Mouse (Mus musculus): Measurements from ENCODE around the gene Ube2k. TPM values are rescaled to one million over a fixed set of nuclear protein-coding genes. Genes with fewer than 3 reads are reported as not detected.

Gene Ube2k
- polyA plus RNA-seq, 1 experiment from 2014 or later, result 197 TPM

DNA sequence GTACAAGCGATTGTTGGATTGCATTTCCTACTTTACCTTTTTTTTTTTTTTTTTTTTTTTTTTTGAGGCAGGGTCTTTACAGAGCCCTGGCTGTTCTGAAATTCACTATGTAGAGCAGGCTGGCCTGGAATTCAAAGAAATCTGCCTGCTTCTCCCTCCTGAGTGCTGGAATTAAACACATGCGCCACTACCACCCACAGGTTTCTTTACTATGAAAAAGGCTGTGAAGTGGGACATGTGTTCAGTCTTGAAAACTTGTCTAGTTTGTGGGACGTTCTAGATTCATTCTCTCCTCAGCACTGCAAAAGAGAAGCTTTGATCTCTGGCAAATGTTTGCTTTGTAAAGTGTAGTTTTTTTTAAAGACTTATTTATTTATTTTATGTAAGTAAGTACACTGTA lies 4.9 kb downstream of the Ube2k start:
- 89% methylated on average over 3 of the region's 3 CpGs for WGBS
- no peaks in the 10 kb centered on the region for H3K27me3 ChIP-seq
- no peak overlapping the region for H3K27ac ChIP-seq
- no peak overlapping the region for H3K9ac ChIP-seq (replicated peaks)
- H3K4me1 ChIP-seq (replicated peaks), result peaks cover 18% of the 10 kb centered on the region
- H3K9me3 ChIP-seq, result no peaks in the 10 kb centered on the region
- H3K36me3 ChIP-seq, result no peaks in the 10 kb centered on the region
- H3K4me2 ChIP-seq (replicated peaks), result no peak overlapping the region
- no peak for ATAC-seq
- H3K4me3 ChIP-seq (replicated peaks), result no peak overlapping the region

DNA sequence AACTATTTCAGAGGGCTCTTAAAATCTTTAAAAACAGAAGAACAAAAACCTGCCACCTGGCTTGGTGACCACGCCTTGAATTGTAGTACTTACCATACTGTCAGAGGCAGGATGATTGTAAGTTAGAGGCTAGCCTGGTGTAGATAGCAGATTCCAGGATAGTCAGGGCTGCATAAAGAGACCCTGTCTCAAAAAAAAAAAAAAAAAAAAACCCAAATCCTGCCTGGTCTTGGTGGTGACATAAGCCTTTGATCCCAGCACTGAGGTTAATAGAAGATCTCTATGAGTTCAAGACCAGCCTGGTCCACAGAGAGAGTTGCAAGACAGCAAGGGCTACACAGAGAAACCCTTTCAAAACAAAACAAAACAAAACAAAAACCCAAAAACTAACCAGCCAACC lies 6.5 kb downstream of the Ube2k start:
- H3K27ac ChIP-seq, result no peak overlapping the region
- WGBS, result 98% methylated on average over 1 of the region's 1 CpGs

DNA sequence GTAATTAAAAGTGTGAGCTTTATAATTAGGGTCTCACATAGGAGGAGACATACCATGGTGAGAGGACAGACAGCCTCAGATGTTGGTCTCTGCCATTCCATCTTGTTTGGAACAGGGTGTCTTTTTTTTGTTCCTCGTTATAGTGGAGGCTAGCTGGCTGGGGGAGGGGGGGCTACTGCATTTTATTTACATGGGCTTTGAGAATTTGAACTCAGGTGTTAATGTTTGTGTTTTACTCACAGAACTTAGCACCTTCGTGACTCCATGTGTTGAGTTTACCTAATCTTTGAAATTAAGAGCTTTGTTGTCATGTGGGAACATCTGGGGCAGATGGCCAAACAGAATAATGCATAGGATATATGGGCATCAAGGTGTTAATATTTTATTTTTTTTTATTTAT lies 7.6 kb downstream of the Ube2k start:
- H3K4me1 ChIP-seq (replicated peaks), result peaks cover 5% of the 10 kb centered on the region
- no peak overlapping the region for H3K9ac ChIP-seq (replicated peaks)
- H3K27me3 ChIP-seq, result no peaks in the 10 kb centered on the region
- no peak overlapping the region for H3K4me2 ChIP-seq (replicated peaks)
- H3K4me3 ChIP-seq (replicated peaks), result no peak overlapping the region
- H3K27ac ChIP-seq, result no peak overlapping the region
- no peak for ATAC-seq
- no peaks in the 10 kb centered on the region for H3K36me3 ChIP-seq
- H3K9me3 ChIP-seq, result no peaks in the 10 kb centered on the region
- WGBS, result 92% methylated on average over 2 of the region's 2 CpGs

More for the DNA sequence above, 6.5 kb downstream of the Ube2k start:
- Histone ChIP-seq H3K9ac (replicated peaks) (no peak overlapping the region), H3K4me1 (replicated peaks) (peaks cover 16% of the 10 kb centered on the region), H3K4me3 (replicated peaks) (no peak overlapping the region), H3K36me3 (no peaks in the 10 kb centered on the region), H3K27me3 (no peaks in the 10 kb centered on the region), H3K9me3 (no peaks in the 10 kb centered on the region), H3K4me2 (replicated peaks) (no peak overlapping the region)
- no peak for ATAC-seq

DNA sequence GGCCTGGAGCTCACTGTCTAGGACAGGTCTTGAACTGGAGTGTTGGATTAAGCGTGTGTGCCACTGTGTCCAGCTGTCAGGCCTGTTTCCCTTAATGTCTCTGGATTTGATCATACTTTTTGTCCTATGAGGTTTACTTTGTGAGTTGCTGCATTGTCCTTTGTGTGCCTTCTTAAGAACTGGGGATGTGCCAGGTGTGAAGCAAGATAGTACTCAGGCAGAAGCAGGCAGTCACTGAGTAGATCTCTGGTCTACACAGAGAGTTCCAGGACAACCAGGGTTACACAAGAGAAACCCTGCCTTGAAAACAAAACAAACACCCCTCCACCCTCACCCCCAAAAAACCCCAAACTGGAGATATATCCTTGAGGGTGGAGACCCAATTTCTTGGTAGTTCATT lies 12.6 kb downstream of the Ube2k start:
- Histone ChIP-seq H3K27me3 (no peaks in the 10 kb centered on the region), H3K36me3 (peaks cover 11% of the 10 kb centered on the region; the same call in 1 of the 2 replicates), H3K4me3 (replicated peaks) (no peak overlapping the region), H3K4me1 (replicated peaks) (no peaks in the 10 kb centered on the region), H3K27ac (no peak overlapping the region), H3K9me3 (no peaks in the 10 kb centered on the region; the same call in 1 of the 2 replicates), H3K4me2 (replicated peaks) (no peak overlapping the region), H3K9ac (replicated peaks) (no peak overlapping the region)
- 93% methylated on average over 1 of the region's 1 CpGs for WGBS
- ATAC-seq, result no peak

- H3K4me3 ChIP-seq (replicated peaks), result no peak overlapping the region
- H3K27me3 ChIP-seq, result no peaks in the 10 kb centered on the region
- H3K27ac ChIP-seq, result no peak overlapping the region
- H3K4me1 ChIP-seq (replicated peaks), result peaks cover 9% of the 10 kb centered on the region
- no peak overlapping the region for H3K9ac ChIP-seq (replicated peaks)
- ATAC-seq, result no peak
- no peak overlapping the region for H3K4me2 ChIP-seq (replicated peaks)
- no peaks in the 10 kb centered on the region; the same call in 1 of the 2 replicates for H3K9me3 ChIP-seq
- peaks cover 11% of the 10 kb centered on the region; the same call in 1 of the 2 replicates for H3K36me3 ChIP-seq
These were observed 20.1 kb downstream of the Ube2k start for GRCm38 (mm10) chr5:65557109-65557508.

GRCm38 (mm10) chr5:65561125-65561893 lies 24.3 kb downstream of the Ube2k start:
- Histone ChIP-seq H3K9ac (replicated peaks) (no peak overlapping the region), H3K4me2 (replicated peaks) (no peak overlapping the region), H3K27ac (peak overlapping the region; percentile 21; the same call in 1 of the 2 replicates), H3K36me3 (no peaks in the 10 kb centered on the region), H3K9me3 (no peaks in the 10 kb centered on the region), H3K4me1 (replicated peaks) (peaks cover 9% of the 10 kb centered on the region), H3K4me3 (replicated peaks) (no peak overlapping the region), H3K27me3 (no peaks in the 10 kb centered on the region)
- 24% methylated on average over 19 of the region's 20 CpGs for WGBS
- ATAC-seq, result 0 out of 2 replicates have a peak, but pooled peaks have one; percentile 24

DNA sequence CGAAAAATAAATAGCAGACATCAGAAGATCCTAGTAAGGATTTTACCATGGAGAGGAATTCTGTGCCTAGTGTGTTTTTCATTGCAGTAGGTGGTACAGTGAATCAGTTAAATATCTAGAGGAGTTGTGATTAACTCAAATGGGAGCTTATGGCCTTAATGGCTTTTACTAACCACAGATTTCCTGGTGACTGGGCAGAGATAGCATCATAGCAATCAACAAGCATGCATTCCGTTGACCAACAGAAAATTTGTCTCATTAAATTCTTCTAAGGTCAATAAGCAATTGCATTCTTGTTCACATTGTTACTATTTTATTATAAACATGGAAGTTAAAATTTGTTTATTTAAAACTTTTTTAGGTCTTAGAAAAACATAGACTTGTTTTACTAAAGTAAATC lies 28.5 kb downstream of the Ube2k start:
- WGBS, result 90% methylated on average over 2 of the region's 2 CpGs
- ATAC-seq, result no peak
- peaks cover 11% of the 10 kb centered on the region; the same call in 1 of the 2 replicates for H3K36me3 ChIP-seq

GRCm38 (mm10) chr5:65574876-65575275 lies 37.8 kb downstream of the Ube2k start:
- WGBS, result 95% methylated on average over 2 of the region's 2 CpGs
- Histone ChIP-seq H3K4me1 (replicated peaks) (no peaks in the 10 kb centered on the region), H3K9ac (replicated peaks) (no peak overlapping the region), H3K36me3 (peaks cover 15% of the 10 kb centered on the region), H3K9me3 (no peaks in the 10 kb centered on the region), H3K27me3 (no peaks in the 10 kb centered on the region), H3K27ac (no peak overlapping the region), H3K4me2 (replicated peaks) (no peak overlapping the region), H3K4me3 (replicated peaks) (no peak overlapping the region)
- no peak for ATAC-seq

More for the DNA sequence above, 28.5 kb downstream of the Ube2k start:
- no peaks in the 10 kb centered on the region for H3K9me3 ChIP-seq
- H3K4me2 ChIP-seq (replicated peaks), result no peak overlapping the region
- peaks cover 9% of the 10 kb centered on the region for H3K4me1 ChIP-seq (replicated peaks)
- H3K9ac ChIP-seq (replicated peaks), result no peak overlapping the region
- no peak overlapping the region for H3K4me3 ChIP-seq (replicated peaks)
- no peak overlapping the region for H3K27ac ChIP-seq
- no peaks in the 10 kb centered on the region for H3K27me3 ChIP-seq

GRCm38 (mm10) chr5:65575896-65576295 lies 38.9 kb downstream of the Ube2k start:
- no peak for ATAC-seq
- Histone ChIP-seq H3K4me1 (replicated peaks) (no peaks in the 10 kb centered on the region), H3K9ac (replicated peaks) (no peak overlapping the region), H3K27me3 (no peaks in the 10 kb centered on the region), H3K4me3 (replicated peaks) (no peak overlapping the region), H3K4me2 (replicated peaks) (no peak overlapping the region), H3K9me3 (no peaks in the 10 kb centered on the region), H3K36me3 (peaks cover 15% of the 10 kb centered on the region), H3K27ac (no peak overlapping the region)
- 86% methylated on average over 2 of the region's 2 CpGs for WGBS

GRCm38 (mm10) chr5:65578545-65578944 lies 41.5 kb downstream of the Ube2k start:
- Histone ChIP-seq H3K4me3 (replicated peaks) (no peak overlapping the region), H3K36me3 (peaks cover 11% of the 10 kb centered on the region), H3K27me3 (no peaks in the 10 kb centered on the region), H3K4me2 (replicated peaks) (no peak overlapping the region), H3K27ac (no peak overlapping the region), H3K9me3 (no peaks in the 10 kb centered on the region), H3K9ac (replicated peaks) (no peak overlapping the region), H3K4me1 (replicated peaks) (no peaks in the 10 kb centered on the region)
- WGBS, result 90% methylated on average over 3 of the region's 3 CpGs
- ATAC-seq, result no peak

DNA sequence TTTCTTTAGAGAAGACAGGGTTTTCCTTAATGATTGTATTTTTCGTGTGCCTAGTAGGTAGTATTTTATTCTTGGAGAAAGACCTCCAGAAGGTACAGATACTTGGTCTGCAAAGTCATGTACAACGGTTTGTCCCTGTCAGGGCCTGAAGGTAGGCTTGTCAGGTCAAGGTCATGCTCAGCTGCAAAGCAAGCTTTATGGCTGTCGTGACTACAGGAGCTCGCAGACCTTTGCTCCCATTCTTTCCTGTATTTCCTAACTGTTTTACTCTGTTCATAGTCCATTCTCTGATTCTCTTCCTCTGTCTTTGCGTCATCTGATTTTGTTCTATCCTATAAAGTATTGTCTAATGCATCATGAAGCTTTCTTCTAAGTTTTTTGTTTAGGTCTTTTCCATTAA lies 49.3 kb downstream of the Ube2k start:
- ATAC-seq, result no peak
- H3K27me3 ChIP-seq, result no peaks in the 10 kb centered on the region
- no peaks in the 10 kb centered on the region for H3K4me1 ChIP-seq (replicated peaks)
- H3K9me3 ChIP-seq, result no peaks in the 10 kb centered on the region
- H3K9ac ChIP-seq (replicated peaks), result no peak overlapping the region
- no peak overlapping the region for H3K4me2 ChIP-seq (replicated peaks)
- WGBS, result 94% methylated on average over 5 of the region's 5 CpGs
- no peak overlapping the region for H3K4me3 ChIP-seq (replicated peaks)
- peaks cover 18% of the 10 kb centered on the region for H3K36me3 ChIP-seq
- no peak overlapping the region for H3K27ac ChIP-seq

DNA sequence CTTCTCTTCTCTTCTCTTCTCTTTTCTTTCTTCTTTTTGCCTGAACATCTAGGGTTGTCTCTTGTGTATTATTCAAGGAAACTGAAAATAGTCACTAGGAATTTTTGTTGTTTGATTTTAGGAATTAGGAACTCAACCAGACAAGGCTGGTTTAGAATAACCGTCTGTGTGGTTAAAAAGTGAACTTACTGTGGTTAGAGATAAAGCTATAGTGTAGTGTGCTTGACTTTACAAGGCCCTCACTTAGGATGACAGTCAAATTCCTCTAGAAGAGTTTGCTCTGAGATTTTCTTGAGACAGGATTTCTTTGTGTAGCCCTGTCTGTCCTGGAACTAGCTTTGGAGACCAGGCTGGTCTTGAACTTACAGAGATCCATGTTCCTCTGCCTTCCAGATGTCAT lies 53.2 kb downstream of the Ube2k start:
- ATAC-seq, result no peak
- Histone ChIP-seq H3K4me3 (replicated peaks) (no peak overlapping the region), H3K4me2 (replicated peaks) (no peak overlapping the region), H3K9me3 (no peaks in the 10 kb centered on the region), H3K27ac (no peak overlapping the region), H3K4me1 (replicated peaks) (no peaks in the 10 kb centered on the region), H3K9ac (replicated peaks) (no peak overlapping the region), H3K36me3 (peaks cover 23% of the 10 kb centered on the region), H3K27me3 (no peaks in the 10 kb centered on the region)
- 96% methylated on average over 1 of the region's 1 CpGs for WGBS

DNA sequence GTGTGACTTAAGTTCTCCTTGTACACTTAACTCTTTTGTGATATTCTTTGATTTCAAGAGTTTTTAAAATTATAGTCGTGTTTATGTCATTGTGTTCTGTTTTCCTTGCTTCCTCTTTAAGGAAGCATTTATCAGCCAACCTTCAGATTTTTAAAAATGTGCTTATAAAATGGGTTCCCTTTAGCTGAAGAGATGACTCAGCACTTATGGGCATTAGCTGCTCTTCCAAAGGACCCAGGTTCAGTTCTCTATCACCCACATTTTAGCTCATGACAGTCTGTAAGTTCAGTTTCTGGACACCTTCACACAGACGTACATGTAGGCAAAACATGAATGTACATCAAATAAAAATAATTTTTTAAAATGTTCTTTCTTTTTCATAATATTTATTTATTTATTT lies 55.4 kb downstream of the Ube2k start:
- Histone ChIP-seq H3K9ac (replicated peaks) (no peak overlapping the region), H3K4me2 (replicated peaks) (no peak overlapping the region), H3K9me3 (no peaks in the 10 kb centered on the region), H3K36me3 (peaks cover 18% of the 10 kb centered on the region), H3K27me3 (no peaks in the 10 kb centered on the region), H3K27ac (no peak overlapping the region), H3K4me3 (replicated peaks) (no peak overlapping the region), H3K4me1 (replicated peaks) (no peaks in the 10 kb centered on the region)
- WGBS, result 96% methylated on average over 2 of the region's 2 CpGs
- no peak for ATAC-seq

All from midbrain, embryonic 13.5 days (tissue).